Mouse (Mus musculus) heart, embryonic 11.5 days (tissue): ENCODE measurements around the gene St6gal1. TPM values are rescaled to one million over a fixed set of nuclear protein-coding genes. Genes with fewer than 3 reads are reported as not detected.
"Not testable (repeated sequence)": the region's sequence is repeated elsewhere in the genome, so short reads cannot be mapped to it uniquely, and the experiment has no call there.

Experiments used
- ATAC-seq: fragments of 200-750 bp; cut with Nextera tagmentation; replicated peaks from 2 replicates; pipeline ENCODE4 v1.8.0; 2017; ENCODE audit warnings: moderate library complexity; ENCODE audit not compliant: insufficient number of reproducible peaks, low FRiP score, low TSS enrichment
- H3K27ac ChIP-seq: fragments of 300-500 bp; sonication (generic); 2 replicates; pipeline ENCODE4 v1.5.1; 2014; ENCODE audit warnings: mild to moderate bottlenecking, low read depth, low read length
- H3K27me3 ChIP-seq: fragments of 300-500 bp; sonication (generic); 2 replicates; pipeline ENCODE4 v1.6.1; 2014; ENCODE audit warnings: mild to moderate bottlenecking, low read length, mixed read lengths; ENCODE audit not compliant: control insufficient read depth, insufficient read depth
- H3K36me3 ChIP-seq: fragments of 300-500 bp; sonication (generic); 2 replicates; pipeline ENCODE4 v1.6.1; 2014; ENCODE audit warnings: mild to moderate bottlenecking, low read length, moderate library complexity, mixed read lengths; ENCODE audit not compliant: control insufficient read depth, insufficient read depth
- H3K4me1 ChIP-seq: fragments of 300-500 bp; sonication (generic); 2 replicates; pipeline ENCODE4 v1.6.1; 2014; ENCODE audit warnings: low read length; ENCODE audit not compliant: control insufficient read depth, insufficient read depth
- H3K4me2 ChIP-seq: fragments of 300-500 bp; sonication (generic); 2 replicates; pipeline ENCODE4 v1.6.1; 2014; ENCODE audit warnings: mild to moderate bottlenecking, moderate library complexity
- H3K4me3 ChIP-seq: fragments of 300-500 bp; sonication (generic); 2 replicates; pipeline ENCODE4 v1.5.1; 2014; ENCODE audit warnings: low read depth, low read length
- H3K9ac ChIP-seq: fragments of 300-500 bp; sonication (generic); 2 replicates; pipeline ENCODE4 v1.6.1; 2014; ENCODE audit warnings: mild to moderate bottlenecking, low read depth, low read length, moderate library complexity
- H3K9me3 ChIP-seq: fragments of 300-500 bp; sonication (generic); replicated peaks from 2 replicates; pipeline ENCODE4 v1.6.1; 2016; ENCODE audit warnings: low read length; ENCODE audit not compliant: control insufficient read depth
- WGBS: fragments of 180-500 bp; shearing (Covaris S2); extraction: QIAGEN DNeasy Blood & Tissue Kit; methylation state at CpG from one replicate; pipeline ENCODE4 v1.1.7; 2014; ENCODE audit not compliant: insufficient replicate concordance; 5-methylcytosine and 5-hydroxymethylcytosine counted together
- polyA plus RNA-seq: library from polyadenylated mRNA; unstranded; fragments of >200 nt; fragmentation: Nextera tagmentation; extraction: Ambion mirVana; gene quantifications from 2 replicates; pipeline ENCODE4 v1.2.1, GENCODE M21; 2014

The St6gal1 gene
- polyA plus RNA-seq, result 16.3 and 18.5 TPM in 2 replicates

DNA sequence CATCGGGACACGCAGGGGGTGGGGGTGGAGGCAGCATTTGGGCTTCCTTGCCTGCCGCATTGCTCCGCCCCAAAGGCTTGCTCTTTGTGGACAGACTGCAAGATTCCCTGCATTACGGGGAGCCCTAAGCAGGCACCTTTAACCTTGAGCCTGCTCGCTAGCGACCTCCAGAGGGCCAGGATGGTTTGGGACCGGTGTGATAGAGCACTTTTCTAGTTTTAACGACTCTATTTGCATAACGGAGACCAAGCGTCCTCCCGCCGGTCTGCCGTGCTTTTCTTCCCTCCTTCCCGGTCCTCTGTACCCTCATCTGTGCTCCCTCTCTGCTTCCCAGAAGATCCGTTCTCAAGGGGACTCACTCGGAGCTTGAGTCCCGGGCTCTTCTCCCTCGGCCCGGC, at the start of gene St6gal1:
TSS of gene St6gal1 (plus strand) at position 70 of the 398 bp plus-strand sequence.
- Histone ChIP-seq H3K36me3 (no peaks in the 10 kb centered on the region), H3K4me3 (peak within 1 kb of the TSS; percentile 74), H3K4me2 (peak within 1 kb of the TSS; percentile 77), H3K9me3 (no peaks in the 10 kb centered on the region), H3K27ac (peak within 1 kb of the TSS; percentile 81), H3K9ac (peak within 1 kb of the TSS; percentile 88), H3K27me3 (peaks cover 4% of the 10 kb centered on the region; the same call in 1 of the 2 replicates), H3K4me1 (peaks cover 5% of the 10 kb centered on the region; the same call in 1 of the 2 replicates)
- 0% methylated on average over 20 of the region's 20 CpGs for WGBS
- ATAC-seq, result peak; percentile 39; the same call in 1 of the 2 replicates

DNA sequence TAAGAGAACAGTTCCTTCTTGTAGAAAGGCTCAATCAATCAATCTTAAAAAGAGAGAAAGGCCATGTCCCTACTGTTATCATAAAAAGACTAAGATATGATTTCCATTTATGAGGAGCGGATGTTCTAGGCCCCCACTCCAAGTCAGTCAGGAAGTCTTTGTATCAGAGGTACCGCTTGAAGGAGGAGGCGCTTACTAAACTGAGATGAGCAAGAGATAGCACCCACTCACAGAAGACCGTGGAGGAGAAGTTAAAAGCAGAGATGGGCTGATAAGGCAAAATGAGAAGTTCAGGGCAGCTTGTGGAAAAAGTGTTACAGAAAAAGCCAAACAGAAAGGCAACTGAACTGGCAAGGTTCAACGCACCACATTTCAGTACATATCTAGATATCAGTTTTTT, 49.7 kb upstream of the St6gal1 start:
- H3K36me3 ChIP-seq, result no peaks in the 10 kb centered on the region
- ATAC-seq, result no peak
- H3K27ac ChIP-seq, result no peak overlapping the region
- no peaks in the 10 kb centered on the region for H3K4me1 ChIP-seq
- no peaks in the 10 kb centered on the region for H3K9me3 ChIP-seq
- H3K4me2 ChIP-seq, result no peak overlapping the region
- H3K9ac ChIP-seq, result no peak overlapping the region
- no peaks in the 10 kb centered on the region for H3K27me3 ChIP-seq
- H3K4me3 ChIP-seq, result no peak overlapping the region
- 64% methylated on average over 5 of the region's 5 CpGs for WGBS

DNA sequence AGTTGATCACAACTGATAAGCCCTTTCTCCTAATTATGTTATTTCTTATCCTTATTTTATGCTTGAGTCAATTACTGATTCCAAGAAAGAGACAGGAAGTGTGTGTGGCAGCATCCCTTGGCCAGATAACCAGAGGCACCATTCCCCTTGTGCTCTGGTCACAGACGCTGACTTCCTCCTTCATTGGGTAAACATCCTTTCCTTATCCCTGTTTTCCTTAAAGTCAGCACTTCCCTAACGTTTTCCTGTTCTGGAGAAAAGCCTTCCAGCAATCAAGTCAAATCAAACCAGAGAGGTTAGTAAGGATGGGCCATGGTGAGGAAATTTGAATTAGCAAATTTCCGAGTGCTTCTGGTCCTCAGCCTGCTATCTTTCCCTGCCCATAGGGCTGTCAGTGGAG, 48.6 kb upstream of the St6gal1 start:
- no peaks in the 10 kb centered on the region for H3K9me3 ChIP-seq
- no peaks in the 10 kb centered on the region for H3K4me1 ChIP-seq
- H3K4me3 ChIP-seq, result no peak overlapping the region
- ATAC-seq, result no peak
- whole genome bisulfite sequencing, result 33% methylated on average over 3 of the region's 3 CpGs
- no peaks in the 10 kb centered on the region for H3K36me3 ChIP-seq
- no peak overlapping the region for H3K4me2 ChIP-seq
- H3K27me3 ChIP-seq, result no peaks in the 10 kb centered on the region
- H3K9ac ChIP-seq, result no peak overlapping the region
- H3K27ac ChIP-seq, result no peak overlapping the region

DNA sequence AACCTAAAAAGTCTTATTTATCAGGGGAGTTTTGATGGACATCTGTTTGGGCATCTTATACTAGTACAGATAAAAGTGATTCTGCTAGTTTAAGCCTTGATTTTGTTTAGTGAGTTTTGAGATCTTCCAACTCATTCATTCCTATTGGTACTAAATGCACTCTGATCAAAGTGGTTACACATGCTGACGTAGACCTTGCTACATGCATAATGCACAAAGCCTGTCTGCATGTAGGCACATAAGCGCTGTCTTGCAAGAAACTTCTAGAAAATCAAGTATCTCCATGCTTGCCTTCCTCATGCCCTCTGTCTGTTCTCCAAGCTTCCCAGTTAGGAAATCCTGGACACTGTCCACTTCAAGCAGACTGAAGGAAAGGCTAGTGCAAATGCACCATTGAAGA, 46.7 kb upstream of the St6gal1 start:
- no peak for ATAC-seq
- no peak overlapping the region for H3K9ac ChIP-seq
- H3K9me3 ChIP-seq, result no peaks in the 10 kb centered on the region
- H3K4me2 ChIP-seq, result no peak overlapping the region
- H3K4me1 ChIP-seq, result no peaks in the 10 kb centered on the region
- no peak overlapping the region for H3K4me3 ChIP-seq
- H3K27ac ChIP-seq, result no peak overlapping the region
- H3K36me3 ChIP-seq, result no peaks in the 10 kb centered on the region
- no peaks in the 10 kb centered on the region for H3K27me3 ChIP-seq
- WGBS, result 90% methylated on average over 2 of the region's 2 CpGs

DNA sequence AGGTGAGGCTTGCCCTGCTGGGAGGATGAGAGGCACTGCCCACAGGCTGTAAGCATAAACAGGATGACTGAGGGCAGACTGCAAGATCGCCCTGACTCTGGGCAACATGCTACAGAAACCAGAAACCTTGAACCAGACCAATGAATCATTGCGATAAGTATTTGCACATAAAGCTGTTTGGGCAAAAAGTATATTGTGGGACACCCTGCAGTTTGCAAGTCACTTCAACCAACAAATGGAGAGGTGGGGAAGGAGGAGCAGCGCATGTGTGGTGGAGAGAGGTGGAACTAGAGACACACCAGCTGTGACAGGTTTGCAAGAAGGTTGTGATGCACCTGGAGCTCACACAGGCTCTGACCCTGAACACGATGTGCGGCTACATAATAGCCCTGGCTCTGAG, 45.7 kb upstream of the St6gal1 start:
- no peak overlapping the region for H3K4me2 ChIP-seq
- no peaks in the 10 kb centered on the region for H3K27me3 ChIP-seq
- H3K4me1 ChIP-seq, result no peaks in the 10 kb centered on the region
- no peak overlapping the region for H3K27ac ChIP-seq
- H3K4me3 ChIP-seq, result no peak overlapping the region
- ATAC-seq, result no peak
- H3K36me3 ChIP-seq, result no peaks in the 10 kb centered on the region
- no peak overlapping the region for H3K9ac ChIP-seq
- WGBS, result 86% methylated on average over 5 of the region's 5 CpGs
- H3K9me3 ChIP-seq, result no peaks in the 10 kb centered on the region

DNA sequence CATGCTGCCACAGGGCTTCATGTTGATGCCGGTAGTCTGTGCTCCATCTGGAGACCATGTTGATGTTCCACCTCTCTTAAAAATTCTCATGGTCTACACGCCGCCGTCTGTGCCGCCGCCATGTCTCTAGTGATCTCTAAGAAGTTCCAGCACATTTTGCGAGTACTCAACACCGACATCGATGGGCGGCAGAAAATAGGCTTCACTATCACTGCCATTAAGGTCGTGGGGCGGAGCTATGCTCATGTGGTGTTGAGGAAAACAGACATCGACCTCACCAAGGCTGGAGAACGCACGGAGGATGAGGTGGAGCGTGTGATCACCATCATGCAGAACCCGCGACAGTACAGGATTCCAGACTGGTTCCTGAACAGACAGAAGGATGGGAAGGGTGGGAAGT, 45.1 kb upstream of the St6gal1 start:
- ATAC-seq, H3K9ac ChIP-seq, H3K27ac ChIP-seq, H3K27me3 ChIP-seq, H3K4me1 ChIP-seq, H3K36me3 ChIP-seq, H3K4me2 ChIP-seq, H3K4me3 ChIP-seq, H3K9me3 ChIP-seq: not testable (repeated sequence)
- 91% methylated on average over 18 of the region's 18 CpGs for WGBS

DNA sequence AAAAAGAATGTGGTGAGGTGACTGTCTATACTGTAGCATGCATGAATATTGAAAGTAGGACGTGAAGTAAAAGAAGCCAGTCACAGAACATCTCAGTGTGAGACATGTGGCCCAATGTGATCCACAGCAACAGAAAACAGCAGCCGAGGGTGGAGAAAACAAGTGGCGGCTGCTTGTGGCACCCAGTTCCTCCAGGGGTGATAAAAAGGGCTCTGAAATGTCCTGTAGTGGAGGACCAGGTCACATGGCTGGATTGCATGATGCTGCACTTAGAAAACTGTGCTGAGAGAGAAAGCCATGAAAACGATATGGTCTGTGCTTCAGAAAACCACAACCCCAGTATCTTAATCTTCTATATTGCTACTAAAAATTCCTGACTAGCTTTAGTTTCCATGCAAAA, 43.5 kb upstream of the St6gal1 start:
- Histone ChIP-seq H3K36me3 (no peaks in the 10 kb centered on the region), H3K27me3 (no peaks in the 10 kb centered on the region), H3K4me1 (no peaks in the 10 kb centered on the region), H3K9ac (no peak overlapping the region), H3K4me3 (no peak overlapping the region), H3K9me3 (no peaks in the 10 kb centered on the region), H3K4me2 (no peak overlapping the region), H3K27ac (no peak overlapping the region)
- ATAC-seq, result no peak
- WGBS, result 60% methylated on average over 4 of the region's 4 CpGs

DNA sequence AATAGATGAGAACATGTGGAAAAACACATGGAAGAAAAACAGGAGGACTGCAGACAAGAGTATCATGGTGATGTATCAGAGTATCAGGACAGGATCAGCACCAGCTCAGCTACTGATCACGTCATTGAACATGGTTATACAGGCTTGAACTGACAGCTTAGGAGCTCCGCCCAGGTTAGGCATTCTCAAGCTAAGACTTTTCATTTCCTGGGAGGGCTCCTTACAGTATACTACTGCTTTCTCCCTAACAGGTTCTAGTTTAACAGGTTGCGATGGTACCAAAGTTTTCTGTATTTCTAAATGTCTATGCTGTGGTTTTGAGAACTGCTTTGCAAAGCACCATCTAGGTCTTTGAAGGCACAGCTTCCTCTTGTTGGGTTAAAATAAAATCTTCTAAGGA, 43.1 kb upstream of the St6gal1 start:
- Histone ChIP-seq H3K27me3 (no peaks in the 10 kb centered on the region), H3K36me3 (no peaks in the 10 kb centered on the region), H3K9ac (no peak overlapping the region), H3K27ac (no peak overlapping the region), H3K4me2 (no peak overlapping the region), H3K4me3 (no peak overlapping the region), H3K9me3 (no peaks in the 10 kb centered on the region), H3K4me1 (no peaks in the 10 kb centered on the region)
- ATAC-seq, result no peak
- 75% methylated on average over 3 of the region's 3 CpGs for WGBS

DNA sequence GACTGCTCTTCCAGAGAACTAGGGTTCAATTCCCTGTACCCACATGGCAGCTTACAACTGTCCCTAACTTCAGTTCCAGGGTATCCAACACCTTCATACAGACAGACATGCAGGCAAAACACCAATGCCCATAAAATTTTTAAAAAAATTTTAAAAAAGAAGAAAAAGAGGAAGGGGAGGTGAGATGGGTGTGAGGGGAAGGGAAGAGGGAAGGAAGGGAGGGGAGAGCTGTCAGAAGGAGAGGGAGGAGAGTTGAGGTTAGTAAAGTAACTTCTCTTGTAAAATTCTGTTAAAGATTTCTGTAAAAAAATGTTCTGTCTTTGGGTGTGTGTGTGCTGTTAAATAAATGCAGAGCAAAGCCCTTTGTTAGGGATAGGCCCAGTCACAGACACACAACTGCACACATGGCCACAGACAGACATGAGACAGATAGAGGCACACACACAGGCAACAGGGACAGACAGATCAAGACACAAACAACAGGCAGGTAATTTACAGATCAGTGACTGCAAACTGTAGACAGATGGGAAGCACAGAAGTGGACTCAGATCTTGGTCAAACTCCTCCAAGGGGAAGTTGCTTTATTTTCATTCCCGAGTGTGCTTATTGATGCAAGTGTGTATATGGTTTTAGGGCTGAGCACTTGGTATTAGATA, 42.5 kb upstream of the St6gal1 start:
- H3K4me1 ChIP-seq, result no peaks in the 10 kb centered on the region
- no peak overlapping the region for H3K4me2 ChIP-seq
- WGBS, result 72% methylated on average over 1 of the region's 1 CpGs
- no peak overlapping the region for H3K9ac ChIP-seq
- no peaks in the 10 kb centered on the region for H3K27me3 ChIP-seq
- no peak overlapping the region for H3K27ac ChIP-seq
- H3K36me3 ChIP-seq, result no peaks in the 10 kb centered on the region
- no peak for ATAC-seq
- H3K9me3 ChIP-seq, result no peaks in the 10 kb centered on the region
- no peak overlapping the region for H3K4me3 ChIP-seq
